Mouse (Mus musculus) liver, embryonic 13.5 days (tissue): Measurements from ENCODE around the gene Olfr1513. TPM values are rescaled to one million over a fixed set of nuclear protein-coding genes. Genes with fewer than 3 reads are reported as not detected.
"Not testable (repeated sequence)": the region's sequence is repeated elsewhere in the genome, so short reads cannot be mapped to it uniquely, and the experiment has no call there.

Experiments used
- ATAC-seq: fragments of 200-750 bp; cut with Nextera tagmentation; 2 replicates; pipeline ENCODE4 v1.8.0; 2017; ENCODE audit warnings: low read depth, mild to moderate bottlenecking, moderate number of reproducible peaks, moderate library complexity
- DNase-seq: peaks from one replicate; pipeline ENCODE4 v3.0.0; 2022
- H3K27ac ChIP-seq: fragments of 300-500 bp; sonication (generic); 2 replicates; pipeline ENCODE4 v1.5.1; 2015; ENCODE audit warnings: moderate library complexity, mild to moderate bottlenecking, inconsistent platforms
- H3K27me3 ChIP-seq: fragments of 300-500 bp; sonication (generic); 2 replicates; pipeline ENCODE4 v1.6.1; 2015; ENCODE audit warnings: mild to moderate bottlenecking, inconsistent platforms
- H3K36me3 ChIP-seq: fragments of 300-500 bp; sonication (generic); 2 replicates; pipeline ENCODE4 v1.6.1; 2015; ENCODE audit warnings: mild to moderate bottlenecking, inconsistent platforms
- H3K4me1 ChIP-seq: fragments of 300-500 bp; sonication (generic); replicated peaks from 2 replicates; pipeline ENCODE4 v1.6.1; 2015; ENCODE audit warnings: inconsistent platforms
- H3K4me2 ChIP-seq: fragments of 300-500 bp; sonication (generic); 2 replicates; pipeline ENCODE4 v1.6.1; 2015; ENCODE audit warnings: inconsistent platforms, mild to moderate bottlenecking, moderate library complexity
- H3K4me3 ChIP-seq: fragments of 300-500 bp; sonication (generic); replicated peaks from 2 replicates; pipeline ENCODE4 v1.5.1; 2015; ENCODE audit warnings: mild to moderate bottlenecking, inconsistent platforms
- H3K9ac ChIP-seq: fragments of 300-500 bp; sonication (generic); 2 replicates; pipeline ENCODE4 v1.6.1; 2015; ENCODE audit warnings: mild to moderate bottlenecking, inconsistent platforms
- H3K9me3 ChIP-seq: fragments of 300-500 bp; sonication (generic); replicated peaks from 2 replicates; pipeline ENCODE4 v1.6.1; 2016; ENCODE audit warnings: inconsistent platforms
- WGBS: fragments of 180-500 bp; shearing (Covaris S2); methylation state at CpG from one replicate; pipeline ENCODE4 v1.1.7; 2015; ENCODE audit not compliant: insufficient replicate concordance; 5-methylcytosine and 5-hydroxymethylcytosine counted together
- polyA plus RNA-seq: library from polyadenylated mRNA; unstranded; fragments of >200 nt; fragmentation: Nextera tagmentation; extraction: Ambion mirVana; gene quantifications from 2 replicates; pipeline ENCODE4 v1.2.1, GENCODE M21; 2015

Olfr1513 gene
- not detected in 2 replicates for polyA plus RNA-seq

- WGBS: 41% methylated on average over 4 of the region's 4 CpGs
Measured at GRCm38 (mm10) chr14:52356308-52356707, at the start of gene Olfr1513. TSS of gene Olfr1513 (minus strand) at chr14:52356408.

DNA sequence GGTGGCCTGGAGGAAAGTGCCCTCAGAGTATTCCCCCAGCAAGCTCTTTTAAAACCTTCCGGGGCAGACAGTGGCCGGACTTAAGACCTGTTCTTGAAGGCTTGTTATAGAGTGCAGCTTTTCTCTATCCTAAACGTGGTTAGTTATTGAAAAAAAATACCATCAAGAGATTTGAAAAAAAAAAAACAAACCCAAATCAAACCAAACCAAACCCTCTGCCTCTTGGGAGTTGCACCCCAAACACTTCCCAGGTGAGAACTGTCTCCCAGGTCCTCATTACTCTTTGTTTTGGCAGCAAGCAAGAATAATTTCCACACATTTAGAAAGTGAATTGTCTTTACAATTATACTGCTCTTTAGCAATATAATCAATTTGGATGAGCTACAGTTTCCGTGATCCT, 41.1 kb upstream of the Olfr1513 start, which contains the start of gene Olfr1511:
Gene Olfr1511, minus strand, starts transcription at position 101 of the 400 bp plus-strand sequence.
- no peak for ATAC-seq
- Histone ChIP-seq H3K4me1 (no peaks in the 10 kb centered on the region), H3K27me3 (no peaks in the 10 kb centered on the region), H3K9ac (no peak within 1 kb of the TSS), H3K36me3 (no peaks in the 10 kb centered on the region), H3K4me3 (no peak within 1 kb of the TSS), H3K4me2 (no peak within 1 kb of the TSS), H3K9me3 (no peaks in the 10 kb centered on the region), H3K27ac (no peak within 1 kb of the TSS)
- WGBS: 67% methylated on average over 4 of the region's 4 CpGs
- DNase-seq: no peak

More at GRCm38 (mm10) chr14:52356308-52356707, at the start of gene Olfr1513:
- Histone ChIP-seq H3K4me1 (no peaks in the 10 kb centered on the region), H3K27ac (no peak within 1 kb of the TSS), H3K36me3 (no peaks in the 10 kb centered on the region), H3K9me3 (no peaks in the 10 kb centered on the region), H3K9ac (no peak within 1 kb of the TSS), H3K27me3 (no peaks in the 10 kb centered on the region), H3K4me2 (no peak within 1 kb of the TSS), H3K4me3 (no peak within 1 kb of the TSS)
- DNase-seq (no peak), ATAC-seq (no peak)

GRCm38 (mm10) chr14:52390084-52390848, 34.1 kb upstream of the Olfr1513 start:
- WGBS: 63% methylated on average over 9 of the region's 9 CpGs
- ATAC-seq, H3K27me3 ChIP-seq: not testable (repeated sequence)

GRCm38 (mm10) chr14:52379068-52379467, 22.9 kb upstream of the Olfr1513 start, which contains the start of gene Olfr1512:
TSS of gene Olfr1512 (minus strand) at chr14:52379168.
- no peaks in the 10 kb centered on the region for H3K4me1 ChIP-seq
- no peaks in the 10 kb centered on the region for H3K27me3 ChIP-seq
- no peak within 1 kb of the TSS for H3K4me3 ChIP-seq
- no peaks in the 10 kb centered on the region for H3K9me3 ChIP-seq
- no peak within 1 kb of the TSS for H3K4me2 ChIP-seq
- ATAC-seq (no peak), DNase-seq (no peak)
- no peaks in the 10 kb centered on the region for H3K36me3 ChIP-seq
- no peak within 1 kb of the TSS for H3K27ac ChIP-seq
- H3K9ac ChIP-seq: no peak within 1 kb of the TSS
- 60% methylated on average over 2 of the region's 2 CpGs for WGBS

More at GRCm38 (mm10) chr14:52390084-52390848, 34.1 kb upstream of the Olfr1513 start:
- not testable (repeated sequence) for H3K4me3 ChIP-seq, H3K36me3 ChIP-seq, H3K9ac ChIP-seq, H3K4me2 ChIP-seq, DNase-seq, H3K4me1 ChIP-seq, H3K27ac ChIP-seq, H3K9me3 ChIP-seq

- 74% methylated on average over 3 of the region's 3 CpGs for whole genome bisulfite sequencing
Measured at GRCm38 (mm10) chr14:52368741-52369140, 12.5 kb upstream of the Olfr1513 start.

DNA sequence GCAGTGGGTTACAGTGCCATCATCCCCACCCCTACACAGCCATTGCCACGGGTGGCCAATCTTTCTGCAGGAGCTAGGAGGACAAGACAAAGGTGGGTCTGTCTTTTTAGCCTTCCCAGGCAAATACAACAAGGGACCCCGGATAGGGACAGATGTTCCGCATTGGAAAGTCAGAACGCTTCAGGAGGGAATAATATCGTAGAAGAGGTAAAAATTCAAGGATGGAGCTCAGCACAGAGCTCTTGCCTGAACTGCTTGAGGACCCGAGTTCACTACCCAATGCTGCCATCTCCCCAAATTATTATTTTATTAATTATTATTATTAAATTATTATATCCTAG, 16.7 kb downstream of the Olfr1513 start:
- no peak overlapping the region for H3K4me2 ChIP-seq
- no peaks in the 10 kb centered on the region for H3K36me3 ChIP-seq
- no peak overlapping the region for H3K27ac ChIP-seq
- H3K9me3 ChIP-seq: no peaks in the 10 kb centered on the region
- no peak overlapping the region for H3K9ac ChIP-seq
- DNase-seq (no peak), ATAC-seq (no peak)
- H3K4me3 ChIP-seq: no peak overlapping the region
- H3K27me3 ChIP-seq: peaks cover 11% of the 10 kb centered on the region
- 58% methylated on average over 6 of the region's 6 CpGs for WGBS
- peaks cover 3% of the 10 kb centered on the region for H3K4me1 ChIP-seq

More at GRCm38 (mm10) chr14:52368741-52369140, 12.5 kb upstream of the Olfr1513 start:
- Histone ChIP-seq H3K9ac (no peak overlapping the region), H3K4me1 (no peaks in the 10 kb centered on the region), H3K27ac (no peak overlapping the region), H3K4me2 (no peak overlapping the region), H3K36me3 (no peaks in the 10 kb centered on the region), H3K27me3 (no peaks in the 10 kb centered on the region), H3K4me3 (no peak overlapping the region), H3K9me3 (no peaks in the 10 kb centered on the region)
- ATAC-seq (no peak), DNase-seq (no peak)

DNA sequence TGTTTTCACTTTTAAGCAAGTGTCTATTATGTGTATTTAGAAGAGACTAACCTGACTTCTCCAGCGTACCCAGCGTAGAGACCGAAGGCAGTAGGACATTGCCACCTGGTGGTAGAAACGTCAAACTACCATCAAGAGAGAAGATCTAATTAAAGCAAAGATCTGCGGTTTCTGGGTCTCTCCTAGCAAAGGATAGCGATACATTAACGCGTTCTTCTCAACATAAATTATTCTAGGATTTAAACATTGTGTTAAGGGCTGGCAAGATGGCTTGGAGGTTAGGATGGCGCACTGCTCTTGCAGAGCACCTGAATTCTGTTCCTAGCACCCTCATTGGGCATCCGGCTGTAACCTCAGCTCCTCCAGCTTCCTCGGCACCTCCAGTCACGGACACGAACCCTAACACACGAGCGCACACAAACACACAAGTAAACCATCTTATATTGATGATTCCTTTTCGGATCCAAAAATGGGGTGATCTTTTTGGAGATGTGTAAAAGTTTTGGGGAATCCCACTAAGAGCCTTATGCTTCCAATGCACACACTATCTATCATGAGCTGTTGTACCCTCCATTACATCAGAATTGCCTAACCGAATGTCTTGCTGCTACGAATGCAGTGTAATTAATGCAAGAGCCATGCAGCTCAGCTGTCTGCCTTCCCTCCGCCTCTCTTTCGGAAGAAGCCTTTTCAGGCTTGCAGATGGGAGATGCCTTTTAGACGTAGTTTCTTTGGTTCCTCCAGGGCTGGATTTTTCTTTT, 17.3 kb downstream of the Olfr1513 start:
- H3K4me2 ChIP-seq: no peak overlapping the region
- no peak overlapping the region for H3K4me3 ChIP-seq
- no peak overlapping the region for H3K9ac ChIP-seq
- H3K36me3 ChIP-seq: no peaks in the 10 kb centered on the region
- WGBS: 24% methylated on average over 21 of the region's 21 CpGs
- peak; percentile 41; the same call in 1 of the 2 replicates for ATAC-seq
- peaks cover 3% of the 10 kb centered on the region for H3K4me1 ChIP-seq
- H3K27ac ChIP-seq: no peak overlapping the region
- DNase-seq: peak; percentile 24
- H3K9me3 ChIP-seq: no peaks in the 10 kb centered on the region
- peaks cover 15% of the 10 kb centered on the region for H3K27me3 ChIP-seq

DNA sequence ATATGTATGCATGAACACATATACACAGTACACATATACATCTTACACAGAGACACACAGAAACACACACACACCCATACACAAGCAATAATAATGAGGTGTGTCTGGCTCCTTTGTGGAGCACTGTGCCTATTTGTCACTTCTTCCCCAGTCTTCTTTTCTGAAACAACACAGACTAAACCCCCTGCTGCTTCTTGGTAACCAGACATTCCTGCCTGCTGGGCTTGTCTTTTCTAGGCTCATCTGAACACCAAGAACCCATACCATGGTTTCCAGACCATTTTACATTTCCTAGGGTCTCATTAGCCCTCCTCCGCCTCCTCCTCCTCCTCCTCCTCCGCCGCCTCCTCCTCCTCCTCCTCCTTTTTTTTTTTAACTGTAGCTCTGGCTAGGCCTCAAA, 24.0 kb downstream of the Olfr1513 start:
- DNase-seq (no peak), ATAC-seq (no peak)
- H3K4me2 ChIP-seq: no peak overlapping the region
- no peaks in the 10 kb centered on the region for H3K36me3 ChIP-seq
- H3K27me3 ChIP-seq: peaks cover 66% of the 10 kb centered on the region
- H3K4me3 ChIP-seq: no peak overlapping the region
- no peaks in the 10 kb centered on the region for H3K9me3 ChIP-seq
- no peaks in the 10 kb centered on the region for H3K4me1 ChIP-seq
- 52% methylated on average over 3 of the region's 3 CpGs for WGBS
- H3K9ac ChIP-seq: no peak overlapping the region
- no peak overlapping the region for H3K27ac ChIP-seq

DNA sequence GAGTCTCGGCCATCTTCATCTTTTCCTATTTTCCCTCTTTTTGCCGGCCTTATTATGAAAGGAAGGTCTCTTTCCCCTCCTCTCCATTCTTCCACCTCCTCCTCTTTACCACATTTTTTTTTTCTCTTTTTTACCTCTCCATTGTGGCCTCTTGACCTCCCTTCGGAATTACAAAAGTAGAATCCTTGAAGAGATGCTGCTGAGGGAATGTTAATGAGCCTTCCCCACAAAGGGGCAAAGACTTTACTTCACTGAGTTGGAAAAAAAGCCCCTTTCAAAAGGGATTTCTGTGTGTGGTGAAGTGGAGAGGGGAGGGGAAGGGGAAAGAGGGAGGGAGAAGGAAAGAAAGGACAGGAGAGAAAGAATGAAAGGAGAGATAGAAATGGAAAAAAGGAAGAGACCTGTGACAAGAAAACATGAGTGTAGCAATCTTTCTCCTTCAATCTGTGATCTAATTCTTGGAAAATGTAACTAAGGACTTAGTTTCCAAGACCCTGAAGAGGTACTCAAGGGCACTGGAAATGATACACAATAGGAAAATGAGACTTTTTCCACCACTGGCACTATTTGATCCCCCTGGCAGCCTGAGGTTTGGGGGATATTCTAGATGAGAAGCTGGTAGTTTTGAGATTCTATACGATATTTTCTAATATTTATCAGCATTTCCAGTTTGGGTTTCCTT, 25.0 kb downstream of the Olfr1513 start:
- Histone ChIP-seq H3K27me3 (peaks cover 76% of the 10 kb centered on the region), H3K27ac (no peak overlapping the region), H3K9ac (no peak overlapping the region), H3K4me2 (no peak overlapping the region), H3K9me3 (no peaks in the 10 kb centered on the region), H3K36me3 (no peaks in the 10 kb centered on the region), H3K4me1 (no peaks in the 10 kb centered on the region), H3K4me3 (no peak overlapping the region)
- DNase-seq (no peak), ATAC-seq (no peak)
- WGBS: 24% methylated on average over 4 of the region's 4 CpGs

- Histone ChIP-seq H3K4me2 (peak within 1 kb of the TSS; percentile 44), H3K27me3 (peaks cover 89% of the 10 kb centered on the region), H3K4me1 (no peaks in the 10 kb centered on the region), H3K9ac (no peak within 1 kb of the TSS), H3K9me3 (no peaks in the 10 kb centered on the region), H3K4me3 (peak within 1 kb of the TSS; percentile 26), H3K36me3 (no peaks in the 10 kb centered on the region), H3K27ac (no peak within 1 kb of the TSS)
- ATAC-seq (no peak), DNase-seq (no peak)
- 4% methylated on average over 26 of the region's 26 CpGs for WGBS
Measured at GRCm38 (mm10) chr14:52327910-52328812, 28.0 kb downstream of the Olfr1513 start, which contains the start of gene Sall2. TSS of gene Sall2 (minus strand) at chr14:52328762.
